Comparison of ENCODE assay signal across 9 mouse cellular contexts in genomic region chr7:143473347-143474101, GRCm38 (mm10). TPM values are rescaled to one million over a fixed set of nuclear protein-coding genes. Genes with fewer than 3 reads are reported as not detected.
DNase-seq lines count a peak whose midpoint lies in the region; ATAC-seq lines count a peak whose summit lies in the region.
"Had no signal": no experiment of that assay in that cellular context is flagged by ENCODE, and none has a peak within 500 bp of the region (broad histone marks: within the 10 kb centered on the region; RNA-seq: fewer than 3 reads in every experiment).

Gene Slc22a18 (plus strand): TSS chr7:143473736.

- no peaks in the 10 kb centered on the region for H3K4me1 ChIP-seq in embryonic facial prominence, embryonic 12.5 days
- peaks cover 12% of the 10 kb centered on the region for H3K4me1 ChIP-seq in embryonic facial prominence, embryonic 10.5 days
- no peaks in the 10 kb centered on the region for H3K4me1 ChIP-seq in intestine, embryonic 14.5 days (replicated peaks; ENCODE audit: control insufficient read depth, insufficient read depth, low read length)
- H3K4me1 ChIP-seq in liver, embryonic 12.5 days, result peaks cover 25% of the 10 kb centered on the region
- H3K4me1 ChIP-seq in stomach, embryonic 16.5 days (ENCODE audit: control insufficient read depth, insufficient read depth, low read length), result peaks cover 6% of the 10 kb centered on the region; the same call in 1 of the 2 replicates
- peaks cover 5% of the 10 kb centered on the region; the same call in 1 of the 2 replicates for H3K4me1 ChIP-seq in midbrain, embryonic 13.5 days (replicated peaks)

- no peaks in the 10 kb centered on the region for H3K9me3 ChIP-seq in embryonic facial prominence, embryonic 12.5 days
- H3K9me3 ChIP-seq in embryonic facial prominence, embryonic 10.5 days, result no peaks in the 10 kb centered on the region
- no peaks in the 10 kb centered on the region for H3K9me3 ChIP-seq in intestine, embryonic 14.5 days (ENCODE audit: control insufficient read depth, low read length)
- no peaks in the 10 kb centered on the region for H3K9me3 ChIP-seq in liver, embryonic 12.5 days (replicated peaks)
- no peaks in the 10 kb centered on the region for H3K9me3 ChIP-seq in stomach, embryonic 16.5 days (replicated peaks; ENCODE audit: control insufficient read depth, low read length)
- no peaks in the 10 kb centered on the region for H3K9me3 ChIP-seq in midbrain, embryonic 13.5 days

- DNase-seq in embryonic facial prominence, embryonic 10.5 days (ENCODE audit: low spot score), result no peak
- peak; percentile 75 for DNase-seq in intestine, embryonic 14.5 days (ENCODE audit: low spot score)
- no peak for DNase-seq in natural killer cell, adult 2 months (ENCODE audit: low spot score in 2 of 2)
- DNase-seq in left cerebral cortex, adult 8-10 months (ENCODE audit: low spot score in 2 of 2), result no peak
- DNase-seq: B cell, adult 2 months had no signal

- WGBS in embryonic facial prominence, embryonic 12.5 days, result 36% methylated on average over 4 of the region's 4 CpGs
- 49% methylated on average over 4 of the region's 4 CpGs for WGBS in embryonic facial prominence, embryonic 10.5 days
- WGBS in intestine, embryonic 14.5 days, result 34% methylated on average over 4 of the region's 4 CpGs
- 26% methylated on average over 4 of the region's 4 CpGs for WGBS in liver, embryonic 12.5 days (ENCODE audit: insufficient replicate concordance)
- WGBS in stomach, embryonic 16.5 days, result 21% methylated on average over 4 of the region's 4 CpGs
- 54% methylated on average over 4 of the region's 4 CpGs for WGBS in midbrain, embryonic 13.5 days

- peak within 1 kb of the TSS; percentile 23; the same call in 1 of the 2 replicates for H3K4me2 ChIP-seq in embryonic facial prominence, embryonic 12.5 days (replicated peaks)
- peak within 1 kb of the TSS; percentile 18; the same call in 1 of the 2 replicates for H3K4me2 ChIP-seq in intestine, embryonic 14.5 days (ENCODE audit: low read length)
- H3K4me2 ChIP-seq in liver, embryonic 12.5 days, result peak within 1 kb of the TSS; percentile 34
- H3K4me2 ChIP-seq in stomach, embryonic 16.5 days (ENCODE audit: low read depth, low read length), result peak within 1 kb of the TSS; percentile 47
- no peak within 1 kb of the TSS for H3K4me2 ChIP-seq in midbrain, embryonic 13.5 days (replicated peaks)

- H3K27ac ChIP-seq in embryonic facial prominence, embryonic 12.5 days, result no peak within 1 kb of the TSS
- H3K27ac ChIP-seq in embryonic facial prominence, embryonic 10.5 days (replicated peaks), result no peak within 1 kb of the TSS
- no peak within 1 kb of the TSS for H3K27ac ChIP-seq in intestine, embryonic 14.5 days (ENCODE audit: low read depth)
- H3K27ac ChIP-seq in liver, embryonic 12.5 days, result no peak within 1 kb of the TSS
- peak within 1 kb of the TSS; percentile 86 for H3K27ac ChIP-seq in stomach, embryonic 16.5 days (ENCODE audit: low read length)
- no peak within 1 kb of the TSS for H3K27ac ChIP-seq in midbrain, embryonic 13.5 days

- ATAC-seq in embryonic facial prominence, embryonic 12.5 days (ENCODE audit: insufficient number of reproducible peaks, insufficient read depth, low FRiP score, low TSS enrichment), result no peak
- 0 out of 2 replicates have a peak, but pooled peaks have one; percentile 18 for ATAC-seq in intestine, embryonic 14.5 days (replicated peaks; ENCODE audit: low FRiP score, low TSS enrichment, low read depth)
- ATAC-seq in liver, embryonic 12.5 days, result no peak
- ATAC-seq in stomach, embryonic 16.5 days (ENCODE audit: insufficient read depth, low FRiP score), result peak; percentile 65
- ATAC-seq in midbrain, embryonic 13.5 days, result no peak

- no peak within 1 kb of the TSS for H3K4me3 ChIP-seq in embryonic facial prominence, embryonic 12.5 days
- H3K4me3 ChIP-seq in embryonic facial prominence, embryonic 10.5 days, result no peak within 1 kb of the TSS
- no peak within 1 kb of the TSS for H3K4me3 ChIP-seq in intestine, embryonic 14.5 days (ENCODE audit: low read depth, low read length)
- H3K4me3 ChIP-seq in liver, embryonic 12.5 days, result no peak within 1 kb of the TSS; the same call in 1 of the 2 replicates
- H3K4me3 ChIP-seq in stomach, embryonic 16.5 days (replicated peaks; ENCODE audit: low read length), result peak within 1 kb of the TSS; percentile 36
- H3K4me3 ChIP-seq in midbrain, embryonic 13.5 days (replicated peaks), result no peak within 1 kb of the TSS

- H3K9ac ChIP-seq in embryonic facial prominence, embryonic 12.5 days, result no peak within 1 kb of the TSS
- H3K9ac ChIP-seq in intestine, embryonic 14.5 days (ENCODE audit: low read length), result no peak within 1 kb of the TSS
- peak within 1 kb of the TSS; percentile 14; the same call in 1 of the 2 replicates for H3K9ac ChIP-seq in liver, embryonic 12.5 days
- peak within 1 kb of the TSS; percentile 58 for H3K9ac ChIP-seq in stomach, embryonic 16.5 days (ENCODE audit: low read length)
- no peak within 1 kb of the TSS for H3K9ac ChIP-seq in midbrain, embryonic 13.5 days (replicated peaks)

- H3K36me3 ChIP-seq in embryonic facial prominence, embryonic 12.5 days, result no peaks in the 10 kb centered on the region
- no peaks in the 10 kb centered on the region for H3K36me3 ChIP-seq in embryonic facial prominence, embryonic 10.5 days (replicated peaks)
- no peaks in the 10 kb centered on the region for H3K36me3 ChIP-seq in intestine, embryonic 14.5 days (ENCODE audit: control insufficient read depth, insufficient read depth, low read length)
- no peaks in the 10 kb centered on the region for H3K36me3 ChIP-seq in liver, embryonic 12.5 days
- no peaks in the 10 kb centered on the region for H3K36me3 ChIP-seq in stomach, embryonic 16.5 days (ENCODE audit: control insufficient read depth, insufficient read depth, low read length)
- H3K36me3 ChIP-seq in midbrain, embryonic 13.5 days, result no peaks in the 10 kb centered on the region

- H3K27me3 ChIP-seq in embryonic facial prominence, embryonic 12.5 days, result 0 out of 2 replicates have a peak, but pooled peaks cover 3% of the 10 kb centered on the region
- H3K27me3 ChIP-seq in embryonic facial prominence, embryonic 10.5 days (replicated peaks; ENCODE audit: low read depth, poor library complexity, severe bottlenecking), result peaks cover 26% of the 10 kb centered on the region
- no peaks in the 10 kb centered on the region for H3K27me3 ChIP-seq in intestine, embryonic 14.5 days (replicated peaks; ENCODE audit: control insufficient read depth, insufficient read depth, low read length)
- H3K27me3 ChIP-seq in liver, embryonic 12.5 days (replicated peaks), result peaks cover 11% of the 10 kb centered on the region; the same call in 1 of the 2 replicates
- H3K27me3 ChIP-seq in stomach, embryonic 16.5 days (ENCODE audit: control insufficient read depth, insufficient read depth, low read length), result no peaks in the 10 kb centered on the region
- H3K27me3 ChIP-seq in midbrain, embryonic 13.5 days, result peaks cover 16% of the 10 kb centered on the region

RNA-seq across cellular contexts. Expression of gene Slc22a18, which starts in this region (rescaled TPM):
- polyA plus RNA-seq in embryonic facial prominence, embryonic 12.5 days (2016; fragmentation: Nextera tagmentation; extraction: Ambion mirVana), result 0.60 and 1.6 TPM in 2 replicates
- 0.26 and 0.96 TPM in 2 replicates for polyA plus RNA-seq in embryonic facial prominence, embryonic 10.5 days (2016; fragmentation: Nextera tagmentation; extraction: Ambion mirVana)
- 6.8 and 8.7 TPM in 2 replicates for polyA plus RNA-seq in intestine, embryonic 14.5 days (2014; fragmentation: Nextera tagmentation; extraction: Ambion mirVana)
- 4.5 and 5.1 TPM in 2 replicates for polyA plus RNA-seq in liver, embryonic 12.5 days (2016; fragmentation: Nextera tagmentation; extraction: Ambion mirVana)
- polyA plus RNA-seq in stomach, embryonic 16.5 days (2015; fragmentation: Nextera tagmentation; extraction: Ambion mirVana), result 11.3 and 15.8 TPM in 2 replicates
- 0.39 and 0.74 TPM in 2 replicates for polyA plus RNA-seq in midbrain, embryonic 13.5 days (2015; fragmentation: Nextera tagmentation; extraction: Ambion mirVana)
- total RNA-seq in left cerebral cortex, adult 8-10 months (2022), result 1 to 10 TPM in 3 of 4 experiments, under 1 TPM in 1; 0.78 to 1.8 (median 1.2) TPM

Comparison
In these comparisons a context has a peak if more than half of its experiments do, and no peak if none do; other contexts are left out.
1. ATAC-seq: peak in intestine, embryonic 14.5 days (single experiment) and stomach, embryonic 16.5 days (single experiment); none in embryonic facial prominence, embryonic 12.5 days (single experiment), liver, embryonic 12.5 days (single experiment) and midbrain, embryonic 13.5 days (single experiment).
2. H3K9ac ChIP-seq: peak in liver, embryonic 12.5 days (single experiment) and stomach, embryonic 16.5 days (single experiment); none in embryonic facial prominence, embryonic 12.5 days (single experiment), intestine, embryonic 14.5 days (single experiment) and midbrain, embryonic 13.5 days (single experiment).